Mouse (Mus musculus) G1E (cell line): Measurements from ENCODE around the gene Calm4.

ENCODE experiments used
- CTCF ChIP-seq: IDR thresholded peaks from 2 replicates; pipeline ENCODE4 v1.5.1; 2012; ENCODE audit warnings: low read depth, low read length, inconsistent platforms, mixed read lengths
- GATA1 ChIP-seq: IDR thresholded peaks from 2 replicates; pipeline ENCODE4 v1.6.1; 2012; ENCODE audit warnings: borderline replicate concordance, low read length, inconsistent platforms, mixed read lengths
- GATA2 ChIP-seq: IDR thresholded peaks from 2 replicates; pipeline ENCODE4 v1.6.1; 2012; ENCODE audit warnings: low read depth, low read length, inconsistent platforms, borderline replicate concordance
- TAL1 ChIP-seq: conservative IDR thresholded peaks from 2 replicates; pipeline ENCODE4 v1.6.1; 2012; ENCODE audit warnings: low read depth, low read length, inconsistent platforms, mixed read lengths

DNA sequence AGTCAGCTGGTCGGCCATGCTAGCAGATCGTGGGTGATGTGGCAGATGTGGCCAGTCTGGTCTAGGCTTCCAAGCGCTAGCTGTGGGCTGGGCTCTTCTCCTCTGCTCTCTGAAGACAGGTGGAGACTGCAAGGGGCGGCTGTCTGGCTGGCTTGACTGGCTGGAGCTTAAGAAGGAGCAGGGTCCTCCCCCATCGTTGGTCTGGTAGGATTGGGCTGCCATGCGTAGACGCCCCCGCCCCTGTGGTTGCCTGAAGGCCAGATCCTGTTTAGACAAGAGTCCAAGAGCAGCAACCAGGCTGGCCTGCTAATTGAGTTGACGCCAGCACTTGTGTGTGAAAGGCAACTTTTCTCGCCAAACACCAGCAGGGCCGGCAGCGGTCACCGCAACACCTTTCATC, 33.4 kb upstream of the Calm4 start, which contains the start of gene Calml3:
- TF ChIP-seq CTCF (no peak), GATA1 (no peak), TAL1 (no peak), GATA2 (no peak)
